Mouse (Mus musculus): ENCODE data around the gene Caprin1.

GRCm38 (mm10) chr2:103815976-103816375, 18.5 kb upstream of the Caprin1 start:
- no peak for TF ChIP-seq CTCF (IDR thresholded peaks at IDR 0.05; ENCODE audit: extremely low read depth, insufficient read depth, insufficient read length, insufficient replicate concordance)
- no peak for TF ChIP-seq POLR2A (IDR thresholded peaks at IDR 0.05; ENCODE audit: low read depth, low read length)

Data from spleen, adult 2 months (tissue).